ENCODE assay signal across 27 mouse cellular contexts in genomic region chr5:133131042-133131441, GRCm38 (mm10).
DNase-seq lines count a peak whose midpoint lies in the region; ATAC-seq and TF ChIP-seq lines count a peak whose summit lies in the region.
"Had no signal": no experiment of that assay in that cellular context is flagged by ENCODE, and none has a peak within 500 bp of the region (broad histone marks: within the 10 kb centered on the region; RNA-seq: fewer than 3 reads in every experiment).

No protein-coding gene starts in this region.

- TF ChIP-seq CTCF in brain, embryonic 14.5 days (IDR thresholded peaks at IDR 0.05; ENCODE audit: borderline replicate concordance, extremely low read depth, insufficient read depth, insufficient read length), result no peak

- peak; percentile 8 for DNase-seq in embryo, embryonic 10.5 days (ENCODE audit: low spot score)
- no peak for DNase-seq in embryo, embryonic 10 days (ENCODE audit: low spot score)
- peak; percentile 15 for DNase-seq in hindbrain, embryonic 10.5 days (ENCODE audit: low spot score)
- DNase-seq in brain, embryonic 14.5 days (ENCODE audit: low read depth), result peak; percentile 79
- peak; percentile 20 for DNase-seq in retina, embryonic 14.5 days (ENCODE audit: low spot score)
- DNase-seq in layer of hippocampus, adult 9-10 months (ENCODE audit: low spot score), result no peak
- DNase-seq: adrenal gland, adult 2 months; adrenal gland, postnatal 36 days; cerebellum, adult 2 months; gastrocnemius, postnatal 10 days; heart, postnatal 10 days; kidney, adult 18-20 months; kidney, postnatal 36 days; layer of hippocampus, postnatal 36 days; liver; lung, adult 2 months; lung, postnatal 10 days; right cerebral cortex, adult 18-20 months; spleen, adult 18-20 months; thymus, postnatal 14 days had no signal

- H3K27me3 ChIP-seq in hindbrain, embryonic 10.5 days (ENCODE audit: insufficient read depth, poor library complexity, severe bottlenecking), result no peaks in the 10 kb centered on the region
- no peaks in the 10 kb centered on the region for H3K27me3 ChIP-seq in hindbrain, embryonic 16.5 days (replicated peaks; ENCODE audit: control insufficient read depth, insufficient read depth, low read length)
- H3K27me3 ChIP-seq: CH12.LX had no signal

- no peak overlapping the region for H3K27ac ChIP-seq in hindbrain, embryonic 10.5 days
- no peak overlapping the region for H3K27ac ChIP-seq in hindbrain, embryonic 16.5 days (ENCODE audit: low read depth, low read length)
- H3K27ac ChIP-seq: heart, embryonic 13.5 days; liver, embryonic 14.5 days; macrophage; neural tube, embryonic 15.5 days had no signal

- H3K4me3 ChIP-seq in hindbrain, embryonic 10.5 days, result no peak overlapping the region
- H3K4me3 ChIP-seq in hindbrain, embryonic 16.5 days (ENCODE audit: low read length), result no peak overlapping the region
- H3K4me3 ChIP-seq: heart, embryonic 13.5 days; neural tube, embryonic 15.5 days had no signal

- no peak for ATAC-seq in hindbrain, embryonic 16.5 days
- ATAC-seq: activated CD4-positive, CD25-positive, alpha-beta regulatory T cell, adult 4 months had no signal

- WGBS in hindbrain, embryonic 10.5 days, result 52% methylated on average over 2 of the region's 2 CpGs
- WGBS in hindbrain, embryonic 16.5 days, result 33% methylated on average over 2 of the region's 2 CpGs

- no peak overlapping the region for H3K9ac ChIP-seq in hindbrain, embryonic 16.5 days (ENCODE audit: low read depth, low read length)
- H3K9ac ChIP-seq: heart, embryonic 13.5 days; liver, embryonic 14.5 days; neural tube, embryonic 15.5 days had no signal

- no peak for TF ChIP-seq POLR2A in brain, embryonic 14.5 days (IDR thresholded peaks at IDR 0.05; ENCODE audit: borderline replicate concordance, extremely low read depth, insufficient read depth, insufficient read length, poor library complexity, severe bottlenecking)

- no peaks in the 10 kb centered on the region for H3K9me3 ChIP-seq in hindbrain, embryonic 10.5 days
- H3K9me3 ChIP-seq in hindbrain, embryonic 16.5 days (ENCODE audit: control insufficient read depth, low read length), result no peaks in the 10 kb centered on the region
- H3K9me3 ChIP-seq: neural tube, embryonic 15.5 days had no signal

- peaks cover 10% of the 10 kb centered on the region; the same call in 1 of the 2 replicates for H3K4me1 ChIP-seq in hindbrain, embryonic 10.5 days (replicated peaks)
- no peaks in the 10 kb centered on the region for H3K4me1 ChIP-seq in hindbrain, embryonic 16.5 days (ENCODE audit: control insufficient read depth, insufficient read depth, low read depth, low read length)
- H3K4me1 ChIP-seq: heart, embryonic 13.5 days; neural tube, embryonic 15.5 days had no signal

- no peaks in the 10 kb centered on the region for H3K36me3 ChIP-seq in hindbrain, embryonic 10.5 days
- no peaks in the 10 kb centered on the region for H3K36me3 ChIP-seq in hindbrain, embryonic 16.5 days (ENCODE audit: control insufficient read depth, insufficient read depth, low read length)
- H3K36me3 ChIP-seq: heart, embryonic 13.5 days; neural tube, embryonic 15.5 days had no signal

- no peak overlapping the region for H3K4me2 ChIP-seq in hindbrain, embryonic 16.5 days (ENCODE audit: low read length)
- H3K4me2 ChIP-seq: heart, embryonic 13.5 days; neural tube, embryonic 15.5 days had no signal

Comparison
In these comparisons a context has a peak if more than half of its experiments do, and no peak if none do; other contexts are left out.
1. DNase-seq: peak in embryo, embryonic 10.5 days (single experiment), hindbrain, embryonic 10.5 days (single experiment), brain, embryonic 14.5 days (single experiment) and retina, embryonic 14.5 days (single experiment); none in embryo, embryonic 10 days (single experiment) and layer of hippocampus, adult 9-10 months (single experiment).